8 mouse cellular contexts compared by ENCODE assay signal in genomic region chr12:4476832-4477671, GRCm38 (mm10). TPM values are rescaled to one million over a fixed set of nuclear protein-coding genes. Genes with fewer than 3 reads are reported as not detected.
DNase-seq lines count a peak whose midpoint lies in the region; ATAC-seq and TF ChIP-seq lines count a peak whose summit lies in the region.

Ncoa1 (minus strand) TSS chr12:4477182.

- in situ Hi-C loops in CH12.LX (cut with MboI; ENCODE audit: low pct_ligation_motif_present, low pct_unique_long_range_greater_than_20kb, low sequenced_read_pairs) = no loop called here

- 2% methylated on average over 41 of the region's 98 CpGs for WGBS in forebrain, embryonic 13.5 days
- 1% methylated on average over 58 of the region's 98 CpGs for WGBS in heart, postnatal 0 days
- WGBS in neural tube, embryonic 14.5 days = 2% methylated on average over 55 of the region's 98 CpGs

- no peaks in the 10 kb centered on the region for H3K27me3 ChIP-seq in CH12.LX (replicated peaks)
- 0 out of 2 replicates have a peak, but pooled peaks cover 2% of the 10 kb centered on the region for H3K27me3 ChIP-seq in forebrain, embryonic 13.5 days
- H3K27me3 ChIP-seq in heart, postnatal 0 days (ENCODE audit: control insufficient read depth, insufficient read depth, low read length) = no peaks in the 10 kb centered on the region
- H3K27me3 ChIP-seq in neural tube, embryonic 14.5 days (ENCODE audit: control insufficient read depth, insufficient read depth, low read length) = no peaks in the 10 kb centered on the region

- no peak for TF ChIP-seq EP300 in CH12.LX (IDR thresholded peaks at IDR 0.05; ENCODE audit: low read length)
- no peak for TF ChIP-seq EP300 in heart, postnatal 0 days (IDR thresholded peaks at IDR 0.05; ENCODE audit: low read depth)

- peak within 1 kb of the TSS; percentile 66 for H3K27ac ChIP-seq in CH12.LX (ENCODE audit: insufficient read depth, low read depth)
- peak within 1 kb of the TSS; percentile 97 for H3K27ac ChIP-seq in forebrain, embryonic 13.5 days
- peak within 1 kb of the TSS; percentile 98 for H3K27ac ChIP-seq in heart, postnatal 0 days (ENCODE audit: low read depth)
- H3K27ac ChIP-seq in neural tube, embryonic 14.5 days (ENCODE audit: low read depth, low read length) = peak within 1 kb of the TSS; percentile 98

- dilution Hi-C loops in CH12.LX (cut with MboI; ENCODE audit: extremely low pct_ligation_motif_present, extremely low pct_unique_long_range_greater_than_20kb, low sequenced_read_pairs) = no loop called here

- peak within 1 kb of the TSS; percentile 77 to 93 (median 92) for H3K4me3 ChIP-seq in CH12.LX (replicated peaks in 1 of 3; ENCODE audit: low read depth in 2 of 3, low read length in 2 of 3, poor library complexity in 1 of 3)
- H3K4me3 ChIP-seq in forebrain, embryonic 13.5 days = peak within 1 kb of the TSS; percentile 76
- peak within 1 kb of the TSS; percentile 93 for H3K4me3 ChIP-seq in heart, postnatal 0 days (ENCODE audit: low read depth, low read length)
- H3K4me3 ChIP-seq in neural tube, embryonic 14.5 days (ENCODE audit: low read depth, low read length) = peak within 1 kb of the TSS; percentile 98

- H3K9ac ChIP-seq in CH12.LX (ENCODE audit: insufficient read depth, low read depth) = peak within 1 kb of the TSS; percentile 89
- H3K9ac ChIP-seq in forebrain, embryonic 13.5 days = peak within 1 kb of the TSS; percentile 95
- H3K9ac ChIP-seq in heart, postnatal 0 days (replicated peaks; ENCODE audit: low read depth, low read length) = peak within 1 kb of the TSS; percentile 99
- peak within 1 kb of the TSS; percentile 97 for H3K9ac ChIP-seq in neural tube, embryonic 14.5 days (replicated peaks; ENCODE audit: low read depth, low read length)

- peak; percentile 60 for TF ChIP-seq POLR2A in CH12.LX (IDR thresholded peaks at IDR 0.05; ENCODE audit: low read depth, low read length)

- H3K4me1 ChIP-seq in CH12.LX (ENCODE audit: control insufficient read depth in 1 of 2, insufficient read depth in 2 of 2) = peaks cover 0 to 8% of the 10 kb centered on the region in 2 experiments; a peak in 2 of 4 replicates
- H3K4me1 ChIP-seq in forebrain, embryonic 13.5 days = peaks cover 40% of the 10 kb centered on the region
- H3K4me1 ChIP-seq in heart, postnatal 0 days (ENCODE audit: control insufficient read depth, insufficient read depth) = peaks cover 19% of the 10 kb centered on the region
- peaks cover 13% of the 10 kb centered on the region for H3K4me1 ChIP-seq in neural tube, embryonic 14.5 days (ENCODE audit: control insufficient read depth, insufficient read depth, low read length)

- no peaks in the 10 kb centered on the region for H3K9me3 ChIP-seq in CH12.LX (replicated peaks; ENCODE audit: low read length)
- H3K9me3 ChIP-seq in forebrain, embryonic 13.5 days (replicated peaks) = no peaks in the 10 kb centered on the region
- no peaks in the 10 kb centered on the region for H3K9me3 ChIP-seq in heart, postnatal 0 days (replicated peaks; ENCODE audit: control insufficient read depth, low read length)
- H3K9me3 ChIP-seq in neural tube, embryonic 14.5 days (ENCODE audit: control insufficient read depth, low read length) = no peaks in the 10 kb centered on the region

- H3K4me2 ChIP-seq in CH12.LX (ENCODE audit: insufficient read depth, low read depth, poor library complexity, severe bottlenecking) = peak within 1 kb of the TSS; percentile 77
- peak within 1 kb of the TSS; percentile 91 for H3K4me2 ChIP-seq in forebrain, embryonic 13.5 days
- H3K4me2 ChIP-seq in heart, postnatal 0 days (ENCODE audit: low read depth, low read length) = peak within 1 kb of the TSS; percentile 80
- peak within 1 kb of the TSS; percentile 92 for H3K4me2 ChIP-seq in neural tube, embryonic 14.5 days (ENCODE audit: low read depth, low read length)

- H3K36me3 ChIP-seq in CH12.LX (replicated peaks in 1 of 2; ENCODE audit: control insufficient read depth in 1 of 2, insufficient read depth in 1 of 2, low read length in 1 of 2) = no peaks in the 10 kb centered on the region
- H3K36me3 ChIP-seq in forebrain, embryonic 13.5 days (ENCODE audit: poor library complexity, severe bottlenecking) = no peaks in the 10 kb centered on the region
- H3K36me3 ChIP-seq in heart, postnatal 0 days (replicated peaks; ENCODE audit: control insufficient read depth, insufficient read depth, low read length) = no peaks in the 10 kb centered on the region
- H3K36me3 ChIP-seq in neural tube, embryonic 14.5 days (ENCODE audit: control insufficient read depth, insufficient read depth, low read length) = no peaks in the 10 kb centered on the region

- H3K79me2 ChIP-seq in CH12.LX (replicated peaks; ENCODE audit: control insufficient read depth, extremely low read depth, insufficient read depth, poor library complexity, severe bottlenecking) = no peaks in the 10 kb centered on the region; the same call in 1 of the 2 replicates

- TF ChIP-seq CTCF in CH12.LX (conservative IDR thresholded peaks at IDR 0.05 in 1 of 2, IDR thresholded peaks at IDR 0.05 in 1 of 2; ENCODE audit: low read depth in 2 of 2, low read length in 2 of 2) = peak in 1 of 2 experiments; percentile 42; a peak in 2 of 4 replicates
- peak; percentile 30 for TF ChIP-seq CTCF in heart, postnatal 0 days (IDR thresholded peaks at IDR 0.05; ENCODE audit: low read depth)

- peak; percentile 47 for DNase-seq in CH12.LX (ENCODE audit: extremely low read depth)
- peak; percentile 32 for DNase-seq in c-Kit-positive CD71-positive TER-119-positive erythroid progenitor cells, embryonic 14.5 days (ENCODE audit: low spot score)
- DNase-seq in heart, postnatal 0 days (ENCODE audit: low spot score) = peak; percentile 55
- DNase-seq in kidney, postnatal 4 days = peak; percentile 84 to 90
- peak; percentile 70 to 75 for DNase-seq in lung, adult 18-20 months
- DNase-seq in testis, postnatal 10 days (ENCODE audit: low spot score) = peak; percentile 87

- no peak; the same call in 1 of the 2 replicates for TF ChIP-seq RAD21 in CH12.LX (IDR thresholded peaks at IDR 0.05; ENCODE audit: low read depth, low read length)

- peak; percentile 56 for ATAC-seq in forebrain, embryonic 13.5 days
- peak; percentile 85 for ATAC-seq in heart, postnatal 0 days (ENCODE audit: insufficient read depth, low read depth)
- ATAC-seq in neural tube, embryonic 14.5 days (ENCODE audit: low read depth) = peak; percentile 81

TF ChIP-seq in CH12.LX, 34 proteins besides CTCF, POLR2A, EP300 and RAD21:
- TF ChIP-seq MAZ (IDR thresholded peaks at IDR 0.05; ENCODE audit: low read depth, low read length) = 0 out of 2 replicates have a peak, but pooled peaks have one; percentile 21
- TF ChIP-seq JUND (conservative IDR thresholded peaks at IDR 0.05; ENCODE audit: low read depth, low read length) = no peak
- no peak for TF ChIP-seq ZMIZ1 (IDR thresholded peaks at IDR 0.05; ENCODE audit: low read depth, low read length)
- no peak for TF ChIP-seq E2F4 (IDR thresholded peaks at IDR 0.05; ENCODE audit: insufficient replicate concordance, low read depth, low read length)
- no peak for TF ChIP-seq MEF2A (IDR thresholded peaks at IDR 0.05; ENCODE audit: borderline replicate concordance, low read depth, low read length)
- no peak for TF ChIP-seq CHD1 (IDR thresholded peaks at IDR 0.05; ENCODE audit: low read depth, low read length)
- no peak for TF ChIP-seq TCF12 (IDR thresholded peaks at IDR 0.05; ENCODE audit: low read depth, low read length)
- no peak for TF ChIP-seq ZKSCAN1 (IDR thresholded peaks at IDR 0.05; ENCODE audit: borderline replicate concordance, low read depth, low read length)
- 0 out of 2 replicates have a peak, but pooled peaks have one; percentile 8 for TF ChIP-seq UBTF (IDR thresholded peaks at IDR 0.05; ENCODE audit: low read depth, low read length)
- no peak for TF ChIP-seq NRF1 (IDR thresholded peaks at IDR 0.05; ENCODE audit: low read depth, low read length)
- TF ChIP-seq POLR2AphosphoS2 (IDR thresholded peaks at IDR 0.05; ENCODE audit: low read depth, low read length) = no peak
- TF ChIP-seq BHLHE40 (IDR thresholded peaks at IDR 0.05; ENCODE audit: low read depth, low read length) = no peak
- TF ChIP-seq GABPA (IDR thresholded peaks at IDR 0.05; ENCODE audit: insufficient replicate concordance, low read depth, low read length) = no peak
- no peak for TF ChIP-seq JUN (IDR thresholded peaks at IDR 0.05; ENCODE audit: insufficient read depth, low read depth, low read length)
- no peak for TF ChIP-seq USF2 (conservative IDR thresholded peaks at IDR 0.05; ENCODE audit: low read depth, low read length)
- no peak for TF ChIP-seq MXI1 (IDR thresholded peaks at IDR 0.05; ENCODE audit: low read depth, low read length)
- peak; percentile 7; the same call in 1 of the 2 replicates for TF ChIP-seq SIN3A (IDR thresholded peaks at IDR 0.05; ENCODE audit: low read length)
- no peak for TF ChIP-seq ELF1 (IDR thresholded peaks at IDR 0.05; ENCODE audit: low read depth, low read length)
- no peak for TF ChIP-seq PAX5 (IDR thresholded peaks at IDR 0.05; ENCODE audit: low read length)
- no peak for TF ChIP-seq ZNF384 (IDR thresholded peaks at IDR 0.05; ENCODE audit: low read depth, low read length)
- no peak for TF ChIP-seq TBP (conservative IDR thresholded peaks at IDR 0.05; ENCODE audit: low read depth, low read length)
- TF ChIP-seq SMC3 (IDR thresholded peaks at IDR 0.05; ENCODE audit: low read depth, low read length) = no peak
- TF ChIP-seq USF1 (IDR thresholded peaks at IDR 0.05; ENCODE audit: low read depth, low read length) = no peak
- peak; percentile 57; the same call in 1 of the 2 replicates for TF ChIP-seq NELFE (IDR thresholded peaks at IDR 0.05; ENCODE audit: low read depth, low read length)
- TF ChIP-seq RCOR1 (conservative IDR thresholded peaks at IDR 0.05; ENCODE audit: low read depth, low read length) = no peak

RNA-seq across cellular contexts. Expression of gene Ncoa1, which starts in this region (rescaled TPM):
- total RNA-seq in CH12.LX (2012; rRNA removed) (3.0 and 4.2 TPM in 2 replicates), CH12.LX (2014; rRNA removed) (2.4 and 2.8 TPM in 2 replicates)
- polyA plus RNA-seq in CH12.LX (2012; ENCODE audit: insufficient read length, low read depth) = 3.8 and 6.4 TPM in 2 replicates
- 12.7 and 13.6 TPM in 2 replicates for polyA plus RNA-seq in forebrain, embryonic 13.5 days (2015; fragmentation: Nextera tagmentation; extraction: Ambion mirVana)
- total RNA-seq in heart, postnatal 0 days (2014; rRNA removed; ENCODE audit: low replicate concordance) = 15.6 and 32.3 TPM in 2 replicates
- 7.3 and 7.8 TPM in 2 replicates for polyA plus RNA-seq in heart, postnatal 0 days (2015; fragmentation: Nextera tagmentation; extraction: Ambion mirVana)
- polyA plus RNA-seq in neural tube, embryonic 14.5 days (2014; fragmentation: Nextera tagmentation; extraction: Ambion mirVana) = 19.0 and 24.0 TPM in 2 replicates

Comparison
In these comparisons a context has a peak if more than half of its experiments do, and no peak if none do; other contexts are left out.
1. Peak in every context shown above with its lines: DNase-seq, ATAC-seq, H3K4me3 ChIP-seq and H3K27ac ChIP-seq.
2. DNase-seq: peak in every context shown above with its lines; median percentile 87 in kidney, postnatal 4 days; 87 in testis, postnatal 10 days; 72 in lung, adult 18-20 months; 55 in heart, postnatal 0 days; 47 in CH12.LX; 32 in c-Kit-positive CD71-positive TER-119-positive erythroid progenitor cells, embryonic 14.5 days.